22 mouse cellular contexts compared by ENCODE assay signal in the genomic region with DNA sequence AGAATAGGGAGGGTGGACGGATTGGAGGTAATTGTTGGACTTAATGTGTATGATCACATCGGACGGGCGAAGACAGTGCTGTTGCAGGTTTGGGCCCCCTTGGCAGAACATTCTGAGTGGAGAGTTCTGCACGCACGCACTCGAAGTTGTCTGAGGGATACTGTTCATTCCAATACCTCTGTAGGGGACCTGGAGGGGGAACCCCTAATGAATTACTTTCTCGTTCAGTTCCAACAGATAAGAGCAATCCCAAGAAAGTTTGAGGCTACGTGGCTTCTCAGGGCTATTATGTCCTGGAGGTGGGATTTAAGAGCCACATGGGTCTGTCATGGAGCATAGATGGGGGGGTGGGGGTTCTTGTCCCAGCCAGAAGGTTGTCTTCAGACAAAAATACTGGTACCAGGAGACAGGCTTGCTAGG. TPM values are rescaled to one million over a fixed set of nuclear protein-coding genes. Genes with fewer than 3 reads are reported as not detected.
A peak's percentile ranks its signal among the peaks of the same experiment; 100 is the strongest.
DNase-seq lines count a peak whose midpoint lies in the region; ATAC-seq lines count a peak whose summit lies in the region.
"Had no signal": no experiment of that assay in that cellular context is flagged by ENCODE, and none has a peak within 500 bp of the region (broad histone marks: within the 10 kb centered on the region; RNA-seq: fewer than 3 reads in every experiment).

No protein-coding gene starts in this region.

- no peaks in the 10 kb centered on the region for H3K9me3 ChIP-seq in limb, embryonic 13.5 days
- no peaks in the 10 kb centered on the region for H3K9me3 ChIP-seq in limb, embryonic 10.5 days (replicated peaks)
- H3K9me3 ChIP-seq in neural tube, embryonic 11.5 days (ENCODE audit: control insufficient read depth, low read length): no peaks in the 10 kb centered on the region
- no peaks in the 10 kb centered on the region for H3K9me3 ChIP-seq in neural tube, embryonic 15.5 days (replicated peaks)
- H3K9me3 ChIP-seq in limb, embryonic 15.5 days: no peaks in the 10 kb centered on the region
- H3K9me3 ChIP-seq: forebrain, embryonic 15.5 days; hindbrain, embryonic 12.5 days; limb, embryonic 12.5 days; liver, embryonic 13.5 days; neural tube, embryonic 12.5 days had no signal

- no peak overlapping the region for H3K4me2 ChIP-seq in limb, embryonic 13.5 days (replicated peaks)
- no peak overlapping the region for H3K4me2 ChIP-seq in neural tube, embryonic 11.5 days (ENCODE audit: low read depth)
- H3K4me2 ChIP-seq in neural tube, embryonic 15.5 days: no peak overlapping the region
- no peak overlapping the region for H3K4me2 ChIP-seq in limb, embryonic 15.5 days
- H3K4me2 ChIP-seq: forebrain, embryonic 15.5 days; hindbrain, embryonic 12.5 days; limb, embryonic 12.5 days; liver, embryonic 13.5 days; midbrain, embryonic 11.5 days; neural tube, embryonic 12.5 days had no signal

- ATAC-seq in limb, embryonic 13.5 days (ENCODE audit: low FRiP score, low read depth): peak; percentile 44; the same call in 1 of the 2 replicates
- ATAC-seq in neural tube, embryonic 11.5 days (ENCODE audit: insufficient read depth, low FRiP score, low TSS enrichment): no peak
- ATAC-seq in neural tube, embryonic 15.5 days (ENCODE audit: low FRiP score): no peak
- ATAC-seq in limb, embryonic 15.5 days (ENCODE audit: insufficient number of reproducible peaks, low FRiP score, low TSS enrichment, low read depth): peak; percentile 70; the same call in 1 of the 2 replicates
- ATAC-seq: forebrain, embryonic 15.5 days; midbrain, embryonic 16.5 days had no signal

- DNase-seq in limb, embryonic 10.5 days (ENCODE audit: low spot score): no peak
- DNase-seq in neural tube, embryonic 11.5 days (ENCODE audit: low spot score): peak; percentile 5
- no peak for DNase-seq in adrenal gland, adult (ENCODE audit: inconsistent age in 2 of 2, low spot score in 1 of 2)
- no peak for DNase-seq in right cerebral cortex, adult 2 months (ENCODE audit: low spot score in 2 of 2)
- DNase-seq: B cell, adult 2 months; cerebellum, adult 18-20 months; heart, postnatal 36 days; kidney, adult 11 months; kidney, postnatal 14 days; liver, embryonic 13.5 days; lung, adult 2 months; thymus, postnatal 14 days had no signal

- H3K4me1 ChIP-seq in limb, embryonic 13.5 days: peaks cover 27% of the 10 kb centered on the region
- H3K4me1 ChIP-seq in limb, embryonic 10.5 days: peaks cover 21% of the 10 kb centered on the region
- no peaks in the 10 kb centered on the region for H3K4me1 ChIP-seq in neural tube, embryonic 11.5 days (ENCODE audit: control insufficient read depth, insufficient read depth, low read length)
- no peaks in the 10 kb centered on the region for H3K4me1 ChIP-seq in neural tube, embryonic 15.5 days
- peaks cover 23% of the 10 kb centered on the region for H3K4me1 ChIP-seq in limb, embryonic 15.5 days
- H3K4me1 ChIP-seq: forebrain, embryonic 15.5 days; liver, embryonic 13.5 days; neural tube, embryonic 12.5 days had no signal

- no peak overlapping the region for H3K9ac ChIP-seq in limb, embryonic 13.5 days
- H3K9ac ChIP-seq in neural tube, embryonic 11.5 days (ENCODE audit: low read length): no peak overlapping the region
- no peak overlapping the region for H3K9ac ChIP-seq in neural tube, embryonic 15.5 days (replicated peaks)
- H3K9ac ChIP-seq in limb, embryonic 15.5 days: no peak overlapping the region
- H3K9ac ChIP-seq: forebrain, embryonic 15.5 days; hindbrain, embryonic 12.5 days; limb, embryonic 12.5 days; liver, embryonic 13.5 days; neural tube, embryonic 12.5 days had no signal

- no peak overlapping the region for H3K27ac ChIP-seq in limb, embryonic 13.5 days
- H3K27ac ChIP-seq in limb, embryonic 10.5 days: no peak overlapping the region
- no peak overlapping the region for H3K27ac ChIP-seq in neural tube, embryonic 11.5 days (ENCODE audit: low read depth, low read length)
- no peak overlapping the region for H3K27ac ChIP-seq in neural tube, embryonic 15.5 days (replicated peaks)
- peak overlapping the region; percentile 79 for H3K27ac ChIP-seq in limb, embryonic 15.5 days
- H3K27ac ChIP-seq: forebrain, embryonic 15.5 days; hindbrain, embryonic 12.5 days; hindbrain, postnatal 0 days; limb, embryonic 12.5 days; liver, embryonic 13.5 days; neural tube, embryonic 12.5 days had no signal

- no peaks in the 10 kb centered on the region for H3K27me3 ChIP-seq in limb, embryonic 13.5 days
- H3K27me3 ChIP-seq in limb, embryonic 10.5 days (ENCODE audit: low read depth, poor library complexity, severe bottlenecking): peaks cover 23% of the 10 kb centered on the region
- H3K27me3 ChIP-seq in neural tube, embryonic 11.5 days (ENCODE audit: control insufficient read depth, insufficient read depth, low read length): no peaks in the 10 kb centered on the region
- H3K27me3 ChIP-seq in neural tube, embryonic 15.5 days (replicated peaks): no peaks in the 10 kb centered on the region; the same call in 1 of the 2 replicates
- H3K27me3 ChIP-seq in limb, embryonic 15.5 days: no peaks in the 10 kb centered on the region
- H3K27me3 ChIP-seq: forebrain, embryonic 15.5 days; liver, embryonic 13.5 days; neural tube, embryonic 12.5 days had no signal

- H3K36me3 ChIP-seq in limb, embryonic 13.5 days: no peaks in the 10 kb centered on the region
- no peaks in the 10 kb centered on the region for H3K36me3 ChIP-seq in limb, embryonic 10.5 days
- no peaks in the 10 kb centered on the region for H3K36me3 ChIP-seq in neural tube, embryonic 11.5 days (ENCODE audit: control insufficient read depth, insufficient read depth, low read length)
- H3K36me3 ChIP-seq in neural tube, embryonic 15.5 days: no peaks in the 10 kb centered on the region
- no peaks in the 10 kb centered on the region for H3K36me3 ChIP-seq in limb, embryonic 15.5 days
- H3K36me3 ChIP-seq: forebrain, embryonic 15.5 days; hindbrain, embryonic 12.5 days; limb, embryonic 12.5 days; liver, embryonic 13.5 days; neural tube, embryonic 12.5 days had no signal

- H3K4me3 ChIP-seq in limb, embryonic 13.5 days: no peak overlapping the region
- no peak overlapping the region for H3K4me3 ChIP-seq in limb, embryonic 10.5 days
- no peak overlapping the region for H3K4me3 ChIP-seq in neural tube, embryonic 11.5 days (ENCODE audit: low read depth, low read length)
- H3K4me3 ChIP-seq in neural tube, embryonic 15.5 days (replicated peaks): no peak overlapping the region
- no peak overlapping the region for H3K4me3 ChIP-seq in limb, embryonic 15.5 days
- H3K4me3 ChIP-seq: forebrain, embryonic 15.5 days; hindbrain, embryonic 12.5 days; limb, embryonic 12.5 days; liver, embryonic 13.5 days; neural tube, embryonic 12.5 days had no signal

- 59% methylated on average over 9 of the region's 9 CpGs for WGBS in limb, embryonic 13.5 days
- WGBS in limb, embryonic 10.5 days: 75% methylated on average over 9 of the region's 9 CpGs
- 79% methylated on average over 9 of the region's 9 CpGs for WGBS in neural tube, embryonic 11.5 days
- 74% methylated on average over 9 of the region's 9 CpGs for WGBS in neural tube, embryonic 15.5 days
- WGBS in limb, embryonic 15.5 days: 36% methylated on average over 9 of the region's 9 CpGs

RNA-seq across cellular contexts. Expression of gene Dlk1, which starts 21.6 kb away (rescaled TPM):
- polyA plus RNA-seq in limb, embryonic 13.5 days (2015; fragmentation: Nextera tagmentation; extraction: Ambion mirVana): 367 and 395 TPM in 2 replicates
- 106 and 159 TPM in 2 replicates for polyA plus RNA-seq in limb, embryonic 10.5 days (2016; fragmentation: Nextera tagmentation; extraction: Ambion mirVana)
- polyA plus RNA-seq in neural tube, embryonic 11.5 days (2014; fragmentation: Nextera tagmentation; extraction: Ambion mirVana): 112 and 120 TPM in 2 replicates
- polyA plus RNA-seq in neural tube, embryonic 15.5 days (2015; fragmentation: Nextera tagmentation; extraction: Ambion mirVana): 96.8 and 132 TPM in 2 replicates
- polyA plus RNA-seq in limb, embryonic 15.5 days (2015; fragmentation: Nextera tagmentation; extraction: Ambion mirVana): 599 and 855 TPM in 2 replicates

Comparison
In these comparisons a context has a peak if more than half of its experiments do, and no peak if none do; other contexts are left out.
1. ATAC-seq: peak in limb, embryonic 13.5 days (single experiment) and limb, embryonic 15.5 days (single experiment); none in neural tube, embryonic 11.5 days (single experiment) and neural tube, embryonic 15.5 days (single experiment).